Mouse (Mus musculus): ENCODE measurements around the gene Sco1. TPM values are rescaled to one million over a fixed set of nuclear protein-coding genes. Genes with fewer than 3 reads are reported as not detected.

The Sco1 gene
- polyA plus RNA-seq, 1 experiment from 2014 or later = 12.3 TPM

DNA sequence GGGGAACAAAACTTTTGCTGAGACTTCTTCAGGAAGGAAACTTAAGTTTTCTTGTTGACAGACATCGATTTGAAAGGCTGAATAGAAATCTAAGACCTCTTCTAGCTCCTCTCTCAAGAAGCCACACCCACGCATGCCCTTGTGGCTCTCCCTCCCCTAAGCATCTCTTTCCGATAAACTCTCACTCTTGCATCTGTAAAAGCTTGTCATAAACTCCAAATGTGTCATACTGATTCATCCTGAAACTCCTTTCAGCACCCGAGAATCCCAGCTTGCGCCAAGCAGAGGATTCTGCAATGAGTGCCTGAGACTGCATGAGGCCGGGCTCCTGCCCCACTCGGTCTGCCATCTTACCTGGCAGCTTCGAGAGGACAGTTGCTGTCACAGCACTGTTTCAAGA lies 4.0 kb upstream of the Sco1 start:
- Histone ChIP-seq H3K4me1 (peaks cover 13% of the 10 kb centered on the region), H3K27me3 (replicated peaks) (no peaks in the 10 kb centered on the region), H3K27ac (replicated peaks) (no peak overlapping the region), H3K36me3 (peaks cover 22% of the 10 kb centered on the region), H3K4me3 (replicated peaks) (no peak overlapping the region), H3K9ac (replicated peaks) (no peak overlapping the region), H3K4me2 (no peak overlapping the region), H3K9me3 (replicated peaks) (no peaks in the 10 kb centered on the region)
- ATAC-seq (ENCODE audit: low FRiP score) = no peak
- WGBS = 95% methylated on average over 8 of the region's 8 CpGs

DNA sequence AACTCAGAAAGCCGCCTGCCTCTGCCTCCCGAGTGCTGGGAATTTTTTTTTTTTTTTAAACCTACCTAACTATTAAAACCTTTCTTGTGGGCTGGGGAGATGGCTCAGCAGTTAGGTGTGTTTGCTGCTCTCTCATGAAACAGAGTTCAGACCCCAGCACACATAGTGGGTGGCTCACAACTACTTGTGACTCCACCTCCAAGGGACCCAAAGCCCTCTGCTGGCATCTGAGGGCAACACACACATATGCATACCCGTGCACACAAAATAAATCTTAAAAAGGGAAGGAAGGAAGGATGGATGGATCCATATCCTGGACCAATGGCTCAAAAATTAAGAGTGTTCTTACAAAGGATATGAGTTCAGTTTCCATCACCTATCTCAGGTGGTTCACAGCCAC lies 3.2 kb upstream of the Sco1 start:
- Histone ChIP-seq H3K27me3 (replicated peaks) (no peaks in the 10 kb centered on the region), H3K9ac (replicated peaks) (no peak overlapping the region), H3K9me3 (replicated peaks) (no peaks in the 10 kb centered on the region), H3K4me2 (no peak overlapping the region), H3K4me3 (replicated peaks) (no peak overlapping the region), H3K4me1 (peaks cover 20% of the 10 kb centered on the region), H3K27ac (replicated peaks) (no peak overlapping the region), H3K36me3 (peaks cover 20% of the 10 kb centered on the region)
- WGBS = 88% methylated on average over 3 of the region's 3 CpGs
- no peak for ATAC-seq (ENCODE audit: low FRiP score)

DNA sequence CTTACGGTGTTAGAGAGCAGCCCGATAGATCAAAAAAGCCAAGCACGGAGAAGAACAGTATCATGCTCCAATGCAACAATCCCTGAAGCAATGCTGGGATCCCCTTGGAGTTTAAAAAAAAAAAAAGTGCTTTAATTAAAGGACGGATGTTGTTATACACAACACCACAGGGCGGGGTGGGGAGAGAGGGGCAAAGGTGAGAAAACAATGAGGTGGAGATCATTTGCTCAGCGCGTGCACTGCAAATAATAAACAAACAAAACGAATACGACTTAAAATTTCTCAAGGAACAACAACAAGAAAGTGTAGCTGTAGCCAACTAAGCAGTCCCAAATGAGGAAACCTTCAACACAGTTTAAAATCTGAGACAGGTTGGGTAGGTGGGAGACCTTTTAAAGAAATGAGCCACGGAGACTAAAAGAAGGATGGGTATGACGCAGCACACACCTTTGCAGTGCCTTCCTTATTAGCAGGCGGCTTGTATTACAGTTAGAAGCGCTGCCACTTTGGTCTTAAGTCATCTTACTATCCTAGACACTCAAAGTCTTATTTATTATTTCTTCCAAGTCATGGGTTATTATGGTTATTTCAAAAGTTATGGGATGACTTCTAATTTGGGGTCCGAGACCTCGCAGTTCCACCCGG lies 672 bp upstream of the Sco1 start:
- Histone ChIP-seq H3K4me1 (peaks cover 20% of the 10 kb centered on the region), H3K9ac (replicated peaks) (peak overlapping the region; percentile 76), H3K27ac (replicated peaks) (peak overlapping the region; percentile 83), H3K36me3 (peaks cover 19% of the 10 kb centered on the region), H3K4me2 (peak overlapping the region; percentile 68), H3K9me3 (replicated peaks) (no peaks in the 10 kb centered on the region), H3K4me3 (replicated peaks) (peak overlapping the region; percentile 96), H3K27me3 (replicated peaks) (no peaks in the 10 kb centered on the region)
- ATAC-seq (ENCODE audit: low FRiP score) = peak; percentile 76
- WGBS = 9% methylated on average over 16 of the region's 16 CpGs

DNA sequence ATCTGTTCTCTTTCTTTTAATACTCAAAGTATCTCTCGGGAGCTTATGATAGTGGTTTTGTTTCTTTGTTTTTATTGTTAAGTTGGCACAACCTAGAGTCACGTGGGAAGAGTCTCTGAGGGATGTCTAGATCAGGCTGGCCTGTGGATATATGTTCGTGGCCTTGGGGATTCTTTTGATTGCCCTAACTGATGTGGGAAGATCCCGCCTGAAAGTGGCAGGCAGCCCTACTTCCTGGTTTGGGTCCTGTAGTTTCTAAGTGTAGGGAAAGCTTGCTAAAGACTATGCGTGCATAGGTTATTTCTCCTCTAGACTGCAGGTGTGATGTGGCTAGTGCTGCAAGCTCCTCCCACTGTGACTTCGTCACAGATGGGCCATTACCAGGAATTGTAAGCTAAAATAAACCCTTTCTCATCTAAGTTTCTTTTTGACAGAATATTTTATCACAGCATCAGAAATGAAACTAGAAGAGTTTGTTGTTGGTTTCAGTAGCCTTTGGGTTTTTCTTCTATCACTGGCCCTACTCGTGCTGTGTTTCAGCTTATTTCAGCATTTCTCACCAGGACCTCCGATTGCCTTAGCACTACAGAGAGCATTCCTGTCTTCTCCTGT lies 2.4 kb downstream of the Sco1 start:
- Histone ChIP-seq H3K4me3 (replicated peaks) (no peak overlapping the region), H3K27ac (replicated peaks) (no peak overlapping the region), H3K9ac (replicated peaks) (no peak overlapping the region), H3K27me3 (replicated peaks) (no peaks in the 10 kb centered on the region), H3K9me3 (replicated peaks) (no peaks in the 10 kb centered on the region), H3K4me1 (peaks cover 20% of the 10 kb centered on the region), H3K36me3 (peaks cover 44% of the 10 kb centered on the region), H3K4me2 (no peak overlapping the region)
- 92% methylated on average over 8 of the region's 8 CpGs for WGBS
- no peak for ATAC-seq (ENCODE audit: low FRiP score)

DNA sequence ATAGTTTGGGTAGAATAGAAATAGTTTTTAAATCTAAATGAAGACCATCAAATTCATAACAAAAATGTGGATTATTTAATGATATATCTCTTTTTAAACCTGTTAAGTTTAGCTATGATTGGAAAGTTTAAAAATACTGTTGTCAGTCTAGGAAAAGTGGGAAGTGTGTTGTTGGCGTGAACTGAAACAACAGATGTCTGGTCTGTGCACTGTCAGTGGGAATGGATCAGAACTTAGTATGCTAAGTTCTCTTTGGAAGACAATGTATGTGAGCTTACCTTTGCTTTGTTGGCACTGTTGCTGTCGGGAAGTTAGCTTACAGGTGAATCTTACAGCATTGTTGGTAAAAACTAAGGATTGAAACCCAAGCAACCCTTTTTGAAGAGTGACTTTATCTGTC lies 8.8 kb downstream of the Sco1 start:
- Histone ChIP-seq H3K4me2 (no peak overlapping the region), H3K9ac (replicated peaks) (no peak overlapping the region), H3K36me3 (peaks cover 89% of the 10 kb centered on the region), H3K27ac (replicated peaks) (no peak overlapping the region), H3K4me1 (no peaks in the 10 kb centered on the region), H3K4me3 (replicated peaks) (no peak overlapping the region), H3K27me3 (replicated peaks) (no peaks in the 10 kb centered on the region), H3K9me3 (replicated peaks) (no peaks in the 10 kb centered on the region)
- ATAC-seq (ENCODE audit: low FRiP score) = no peak
- 97% methylated on average over 2 of the region's 2 CpGs for WGBS

DNA sequence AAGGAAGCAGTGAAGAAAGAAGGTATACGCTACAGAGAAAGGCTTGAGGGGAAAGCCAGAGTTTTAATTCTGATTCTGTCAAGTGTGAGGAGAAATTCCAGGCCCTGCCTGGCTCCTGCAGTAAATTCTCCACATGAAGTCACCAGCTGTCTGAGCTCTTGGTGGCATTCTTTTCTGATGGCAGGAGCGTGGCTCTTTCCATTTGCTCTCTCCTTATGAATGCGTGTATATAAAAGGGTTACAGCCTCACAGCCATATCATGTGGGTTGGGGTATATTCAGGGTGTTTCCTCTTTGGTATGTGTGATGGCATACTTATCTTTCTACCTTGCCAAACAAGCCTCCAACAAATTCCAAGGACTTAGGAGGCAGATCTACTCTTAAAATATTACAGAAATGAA lies 10.3 kb downstream of the Sco1 start:
- H3K27ac ChIP-seq (replicated peaks) = no peak overlapping the region
- H3K9ac ChIP-seq (replicated peaks) = no peak overlapping the region
- no peak overlapping the region for H3K4me2 ChIP-seq
- H3K27me3 ChIP-seq (replicated peaks) = no peaks in the 10 kb centered on the region
- no peaks in the 10 kb centered on the region for H3K4me1 ChIP-seq
- no peaks in the 10 kb centered on the region for H3K9me3 ChIP-seq (replicated peaks)
- peaks cover 84% of the 10 kb centered on the region for H3K36me3 ChIP-seq
- H3K4me3 ChIP-seq (replicated peaks) = no peak overlapping the region
- 88% methylated on average over 3 of the region's 3 CpGs for WGBS
- ATAC-seq (ENCODE audit: low FRiP score) = no peak

DNA sequence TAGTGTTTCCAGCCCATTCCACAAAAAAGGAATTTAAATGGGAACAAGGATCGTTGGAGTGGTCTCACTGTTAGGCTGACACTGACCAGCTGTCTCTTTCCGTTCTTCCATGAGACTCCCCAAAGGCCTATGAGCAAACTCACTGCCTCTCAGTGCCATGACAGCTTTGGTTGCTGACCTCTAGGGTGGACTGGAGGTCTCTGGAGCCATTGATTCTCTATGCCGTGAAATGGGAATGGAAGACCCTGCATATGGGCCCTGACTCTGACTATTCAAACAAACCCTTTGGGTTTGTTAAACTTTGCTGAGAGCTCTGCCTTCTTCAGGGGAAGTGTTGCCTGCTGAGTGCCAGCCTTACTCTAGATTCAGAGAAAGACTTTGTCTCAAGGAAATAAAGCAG lies 15.3 kb downstream of the Sco1 start:
- H3K36me3 ChIP-seq = peaks cover 44% of the 10 kb centered on the region
- WGBS = 91% methylated on average over 3 of the region's 3 CpGs
- H3K4me2 ChIP-seq = no peak overlapping the region
- no peaks in the 10 kb centered on the region for H3K9me3 ChIP-seq (replicated peaks)
- H3K4me1 ChIP-seq = no peaks in the 10 kb centered on the region
- H3K27ac ChIP-seq (replicated peaks) = no peak overlapping the region
- H3K9ac ChIP-seq (replicated peaks) = no peak overlapping the region
- no peaks in the 10 kb centered on the region for H3K27me3 ChIP-seq (replicated peaks)
- ATAC-seq (ENCODE audit: low FRiP score) = no peak
- no peak overlapping the region for H3K4me3 ChIP-seq (replicated peaks)

DNA sequence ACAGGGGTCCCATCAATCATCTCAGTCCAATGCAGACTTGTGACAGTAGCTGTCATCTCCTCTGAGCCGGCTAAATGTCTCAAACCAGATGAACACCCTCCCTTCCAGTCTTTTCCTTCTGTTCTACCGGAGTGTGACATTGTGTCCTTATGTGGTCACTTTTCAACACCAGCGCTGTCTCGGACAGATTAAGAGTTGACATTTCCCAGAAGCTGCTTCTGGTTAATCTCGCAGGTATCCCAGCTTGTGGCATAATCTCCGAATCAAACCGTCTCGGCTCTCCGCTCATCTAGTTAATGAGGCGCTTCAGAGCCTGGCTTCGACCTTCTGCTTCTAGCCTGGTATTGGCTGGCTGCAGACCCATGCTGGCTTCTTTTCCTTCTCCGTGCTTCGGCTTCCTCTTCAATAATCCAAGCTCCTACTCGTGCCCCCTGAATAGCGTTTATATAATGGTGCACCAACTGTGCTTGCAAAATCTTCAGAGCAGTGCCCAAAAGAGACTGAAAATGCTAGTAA lies 20.2 kb downstream of the Sco1 start:
- 74% methylated on average over 15 of the region's 15 CpGs for WGBS
- peaks cover 3% of the 10 kb centered on the region; the same call in 1 of the 2 replicates for H3K36me3 ChIP-seq

DNA sequence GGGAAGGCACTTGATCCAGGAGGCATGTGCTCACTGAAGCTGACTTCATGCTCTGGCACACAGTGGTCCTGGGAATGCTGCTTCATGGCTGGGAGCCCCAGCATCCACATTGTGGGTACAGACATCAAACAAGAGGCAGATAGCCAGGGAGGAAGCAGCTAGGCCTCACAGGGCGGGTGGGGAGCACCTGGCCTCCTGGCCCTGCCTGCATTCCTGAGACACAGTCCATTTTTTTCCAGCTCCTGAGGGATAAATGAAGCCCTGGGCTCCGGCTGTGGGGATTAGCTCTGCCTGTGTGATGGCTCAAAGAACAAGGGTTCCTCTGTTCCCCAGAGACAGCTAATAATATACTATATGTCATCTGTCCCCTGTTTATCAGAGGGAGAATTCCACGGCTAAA lies 22.6 kb downstream of the Sco1 start:
- H3K9me3 ChIP-seq (replicated peaks) = no peaks in the 10 kb centered on the region
- no peaks in the 10 kb centered on the region for H3K36me3 ChIP-seq
- no peak overlapping the region for H3K4me3 ChIP-seq (replicated peaks)
- ATAC-seq (ENCODE audit: low FRiP score) = no peak
- no peak overlapping the region for H3K4me2 ChIP-seq
- 31% methylated on average over 3 of the region's 3 CpGs for WGBS
- no peaks in the 10 kb centered on the region for H3K4me1 ChIP-seq
- H3K27me3 ChIP-seq (replicated peaks) = no peaks in the 10 kb centered on the region
- no peak overlapping the region for H3K27ac ChIP-seq (replicated peaks)
- no peak overlapping the region for H3K9ac ChIP-seq (replicated peaks)

More for the DNA sequence above, 20.2 kb downstream of the Sco1 start:
- Histone ChIP-seq H3K4me2 (no peak overlapping the region), H3K4me3 (replicated peaks) (no peak overlapping the region), H3K9me3 (replicated peaks) (no peaks in the 10 kb centered on the region), H3K27ac (replicated peaks) (no peak overlapping the region), H3K27me3 (replicated peaks) (no peaks in the 10 kb centered on the region), H3K9ac (replicated peaks) (no peak overlapping the region), H3K4me1 (no peaks in the 10 kb centered on the region)
- ATAC-seq (ENCODE audit: low FRiP score) = no peak

DNA sequence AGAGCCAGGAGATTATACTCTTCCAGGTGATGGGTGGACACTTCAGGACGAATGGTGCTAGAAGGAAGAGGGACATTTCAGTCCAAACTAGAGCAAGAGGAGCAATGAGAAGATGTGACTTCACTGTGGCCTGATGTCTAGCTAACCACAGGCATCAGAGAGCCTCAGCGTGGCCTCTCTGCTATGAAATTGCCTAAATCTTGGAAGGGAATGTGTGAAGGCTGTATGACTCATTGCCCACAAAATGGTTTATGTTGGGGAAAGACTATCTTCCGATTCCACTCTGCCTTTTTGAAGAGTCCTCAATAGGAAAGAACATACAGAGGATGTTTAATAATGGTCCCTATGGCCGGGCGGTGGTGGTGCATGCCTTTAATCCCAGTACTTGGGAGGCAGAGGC lies 24.3 kb downstream of the Sco1 start:
- no peak for ATAC-seq (ENCODE audit: low FRiP score)
- Histone ChIP-seq H3K36me3 (no peaks in the 10 kb centered on the region), H3K4me2 (no peak overlapping the region), H3K27ac (replicated peaks) (no peak overlapping the region), H3K4me1 (no peaks in the 10 kb centered on the region), H3K4me3 (replicated peaks) (no peak overlapping the region), H3K27me3 (replicated peaks) (no peaks in the 10 kb centered on the region), H3K9me3 (replicated peaks) (no peaks in the 10 kb centered on the region), H3K9ac (replicated peaks) (no peak overlapping the region)
- WGBS = 90% methylated on average over 5 of the region's 5 CpGs

DNA sequence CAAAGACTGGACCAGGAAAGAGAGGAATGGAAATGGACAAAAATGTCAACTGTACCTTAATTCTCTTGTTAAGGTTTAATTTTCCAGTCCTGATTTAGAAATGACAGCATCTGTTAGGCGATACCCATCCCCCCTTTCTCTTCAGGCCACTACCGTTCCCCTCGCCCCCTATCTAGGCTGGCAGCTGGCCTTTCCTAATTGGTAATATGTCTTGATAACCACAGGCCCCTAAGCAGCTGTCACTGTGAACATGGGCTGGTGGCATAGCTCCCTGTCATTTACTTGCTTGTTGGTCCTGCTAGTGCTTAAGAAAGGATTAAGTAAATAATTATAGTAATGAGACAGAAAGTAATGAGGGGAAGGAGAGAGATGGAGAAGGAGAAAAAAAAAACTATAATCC lies 25.0 kb downstream of the Sco1 start:
- Histone ChIP-seq H3K27me3 (replicated peaks) (no peaks in the 10 kb centered on the region), H3K9ac (replicated peaks) (no peak overlapping the region), H3K4me2 (no peak overlapping the region), H3K27ac (replicated peaks) (no peak overlapping the region), H3K9me3 (replicated peaks) (no peaks in the 10 kb centered on the region), H3K4me1 (no peaks in the 10 kb centered on the region), H3K4me3 (replicated peaks) (no peak overlapping the region), H3K36me3 (no peaks in the 10 kb centered on the region)
- WGBS = 32% methylated on average over 3 of the region's 3 CpGs
- ATAC-seq (ENCODE audit: low FRiP score) = no peak

DNA sequence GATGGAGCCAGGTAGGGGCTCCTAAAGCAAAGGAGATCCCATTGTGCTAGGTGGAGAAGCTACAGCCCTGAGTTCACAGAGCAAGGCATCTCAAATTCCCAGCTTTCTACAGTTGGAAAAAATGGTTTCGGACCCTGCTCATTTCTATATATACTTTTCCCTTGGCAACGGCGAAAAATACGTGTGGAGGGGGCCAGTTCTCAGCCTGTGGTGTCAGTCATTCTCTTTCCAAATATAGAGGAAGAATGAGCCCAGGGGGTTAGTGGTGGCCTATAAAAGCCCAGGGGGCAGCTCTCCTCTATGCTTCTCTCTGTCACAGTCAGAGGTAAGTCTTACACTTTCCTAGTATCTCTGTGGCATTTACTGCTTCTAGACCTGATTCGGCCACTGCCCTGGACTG lies 25.5 kb downstream of the Sco1 start, which contains the start of gene Myh3:
TSS of gene Myh3 (plus strand) at position 301 of the 400 bp plus-strand sequence.
- Histone ChIP-seq H3K4me3 (replicated peaks) (no peak within 1 kb of the TSS), H3K27me3 (replicated peaks) (no peaks in the 10 kb centered on the region), H3K9me3 (replicated peaks) (no peaks in the 10 kb centered on the region), H3K4me2 (no peak within 1 kb of the TSS), H3K27ac (replicated peaks) (no peak within 1 kb of the TSS), H3K36me3 (no peaks in the 10 kb centered on the region), H3K9ac (replicated peaks) (no peak within 1 kb of the TSS), H3K4me1 (no peaks in the 10 kb centered on the region)
- WGBS = 94% methylated on average over 5 of the region's 5 CpGs
- no peak for ATAC-seq (ENCODE audit: low FRiP score)

Measured in neural tube, embryonic 15.5 days (tissue).